Mouse (Mus musculus) mesoderm, embryonic 11.5 days (tissue): Measurements from ENCODE around the gene Wnt4.

ENCODE experiments used
- DNase-seq: peaks from one replicate; pipeline ENCODE4 v3.0.0-alpha.2; 2012; ENCODE audit warnings: low read depth, low spot score

Wnt4 gene

GRCm38 (mm10) chr4:137277166-137277513 is at the start of gene Wnt4:
Wnt4 (plus strand) TSS chr4:137277489.
- DNase-seq = peak; percentile 72

- no peak for DNase-seq
Observed at GRCm38 (mm10) chr4:137228566-137229115, 48.6 kb upstream of the Wnt4 start.

- no peak for DNase-seq
Observed at GRCm38 (mm10) chr4:137231494-137232470, 45.5 kb upstream of the Wnt4 start.

GRCm38 (mm10) chr4:137233632-137234031 is 43.7 kb upstream of the Wnt4 start:
- DNase-seq = no peak

- no peak for DNase-seq
Observed at GRCm38 (mm10) chr4:137234444-137234843, 42.8 kb upstream of the Wnt4 start.

GRCm38 (mm10) chr4:137235368-137235767 is 41.9 kb upstream of the Wnt4 start:
- no peak for DNase-seq

- DNase-seq = no peak
Observed at GRCm38 (mm10) chr4:137244883-137245282, 32.4 kb upstream of the Wnt4 start.

GRCm38 (mm10) chr4:137250333-137250732 is 27.0 kb upstream of the Wnt4 start:
- no peak for DNase-seq

GRCm38 (mm10) chr4:137250849-137251248 is 26.4 kb upstream of the Wnt4 start:
- no peak for DNase-seq

GRCm38 (mm10) chr4:137253601-137254000 is 23.7 kb upstream of the Wnt4 start:
- DNase-seq = no peak

- DNase-seq = no peak
Observed at GRCm38 (mm10) chr4:137254206-137254976, 22.9 kb upstream of the Wnt4 start.

- no peak for DNase-seq
Observed at GRCm38 (mm10) chr4:137255568-137255967, 21.7 kb upstream of the Wnt4 start.

- no peak for DNase-seq
Observed at GRCm38 (mm10) chr4:137261826-137262225, 15.5 kb upstream of the Wnt4 start.

GRCm38 (mm10) chr4:137264066-137264465 is 13.2 kb upstream of the Wnt4 start:
- DNase-seq = no peak

GRCm38 (mm10) chr4:137265116-137265515 is 12.2 kb upstream of the Wnt4 start:
- DNase-seq = no peak

- DNase-seq = no peak
Observed at GRCm38 (mm10) chr4:137268541-137268940, 8.7 kb upstream of the Wnt4 start.

- DNase-seq = no peak
Observed at GRCm38 (mm10) chr4:137271856-137272255, 5.4 kb upstream of the Wnt4 start.

- DNase-seq = no peak
Observed at GRCm38 (mm10) chr4:137274304-137274703, 3.0 kb upstream of the Wnt4 start.

- no peak for DNase-seq
Observed at GRCm38 (mm10) chr4:137276443-137277165, 685 bp upstream of the Wnt4 start.

GRCm38 (mm10) chr4:137277600-137278143 is 383 bp downstream of the Wnt4 start:
- DNase-seq = no peak
